Mouse (Mus musculus) neural tube, embryonic 15.5 days (tissue): ENCODE measurements around the gene Olfr1506. TPM values are rescaled to one million over a fixed set of nuclear protein-coding genes. Genes with fewer than 3 reads are reported as not detected.
A peak's percentile ranks its signal among the peaks of the same experiment; 100 is the strongest.
"Not testable (repeated sequence)": the region's sequence is repeated elsewhere in the genome, so short reads cannot be mapped to it uniquely, and the experiment has no call there.

ENCODE experiments used
- ATAC-seq: fragments of 200-750 bp; cut with Nextera tagmentation; 2 replicates; pipeline ENCODE4 v1.8.0; 2017; ENCODE audit warnings: mild to moderate bottlenecking, moderate TSS enrichment, moderate library complexity; ENCODE audit not compliant: low FRiP score
- H3K27ac ChIP-seq: fragments of 300-500 bp; sonication (generic); replicated peaks from 2 replicates; pipeline ENCODE4 v1.5.1; 2015; ENCODE audit warnings: mild to moderate bottlenecking, inconsistent platforms
- H3K27me3 ChIP-seq: fragments of 300-500 bp; sonication (generic); replicated peaks from 2 replicates; pipeline ENCODE4 v1.6.1; 2015; ENCODE audit warnings: inconsistent platforms
- H3K36me3 ChIP-seq: fragments of 300-500 bp; sonication (generic); 2 replicates; pipeline ENCODE4 v1.6.1; 2015; ENCODE audit warnings: inconsistent platforms
- H3K4me1 ChIP-seq: fragments of 300-500 bp; sonication (generic); 2 replicates; pipeline ENCODE4 v1.6.1; 2015; ENCODE audit warnings: inconsistent platforms
- H3K4me2 ChIP-seq: fragments of 300-500 bp; sonication (generic); 2 replicates; pipeline ENCODE4 v1.6.1; 2015; ENCODE audit warnings: inconsistent platforms, mild to moderate bottlenecking, moderate library complexity
- H3K4me3 ChIP-seq: fragments of 300-500 bp; sonication (generic); replicated peaks from 2 replicates; pipeline ENCODE4 v1.5.1; 2015; ENCODE audit warnings: mild to moderate bottlenecking, inconsistent platforms
- H3K9ac ChIP-seq: fragments of 300-500 bp; sonication (generic); replicated peaks from 2 replicates; pipeline ENCODE4 v1.6.1; 2015; ENCODE audit warnings: mild to moderate bottlenecking, inconsistent platforms
- H3K9me3 ChIP-seq: fragments of 300-500 bp; sonication (generic); replicated peaks from 2 replicates; pipeline ENCODE4 v1.6.1; 2016; ENCODE audit warnings: inconsistent platforms
- WGBS: fragments of 180-500 bp; shearing (Covaris S2); methylation state at CpG from one replicate; pipeline ENCODE4 v1.1.7; 2015; ENCODE audit warnings: mixed read lengths; 5-methylcytosine and 5-hydroxymethylcytosine counted together
- polyA plus RNA-seq: library from polyadenylated mRNA; unstranded; fragments of >200 nt; fragmentation: Nextera tagmentation; extraction: Ambion mirVana; gene quantifications from 2 replicates; pipeline ENCODE4 v1.2.1, GENCODE M21; 2015

Gene Olfr1506
- not detected in 2 replicates for polyA plus RNA-seq

GRCm38 (mm10) chr2:90224393-90224792, at the start of gene Olfr1506:
TSS of gene Olfr1506 (minus strand) at chr2:90224493.
- not testable (repeated sequence) for H3K9ac ChIP-seq, H3K9me3 ChIP-seq, H3K27me3 ChIP-seq, H3K4me3 ChIP-seq, H3K4me1 ChIP-seq, ATAC-seq, H3K36me3 ChIP-seq, H3K27ac ChIP-seq, H3K4me2 ChIP-seq
- no CpG with 5 or more reads among the region's 6 CpGs for WGBS

GRCm38 (mm10) chr2:90270932-90271331, 46.6 kb upstream of the Olfr1506 start, which contains the start of gene Olfr1271:
TSS of gene Olfr1271 (minus strand) at chr2:90271032.
- Histone ChIP-seq H3K36me3 (no peaks in the 10 kb centered on the region), H3K4me1 (no peaks in the 10 kb centered on the region), H3K9me3 (no peaks in the 10 kb centered on the region), H3K9ac (no peak within 1 kb of the TSS), H3K27ac (no peak within 1 kb of the TSS), H3K4me2 (no peak within 1 kb of the TSS), H3K4me3 (no peak within 1 kb of the TSS), H3K27me3 (no peaks in the 10 kb centered on the region)
- no peak for ATAC-seq
- 94% methylated on average over 2 of the region's 2 CpGs for WGBS

GRCm38 (mm10) chr2:90257492-90257891, 33.2 kb upstream of the Olfr1506 start, which contains the start of gene Olfr142:
TSS of gene Olfr142 (minus strand) at chr2:90257592.
- Histone ChIP-seq H3K4me2 (no peak within 1 kb of the TSS), H3K27ac (no peak within 1 kb of the TSS), H3K4me1 (no peaks in the 10 kb centered on the region), H3K27me3 (no peaks in the 10 kb centered on the region), H3K4me3 (no peak within 1 kb of the TSS), H3K9me3 (no peaks in the 10 kb centered on the region), H3K36me3 (no peaks in the 10 kb centered on the region), H3K9ac (no peak within 1 kb of the TSS)
- ATAC-seq: no peak
- 94% methylated on average over 4 of the region's 4 CpGs for WGBS

- H3K4me1 ChIP-seq, H3K4me2 ChIP-seq, H3K4me3 ChIP-seq, H3K9ac ChIP-seq, H3K27me3 ChIP-seq, H3K9me3 ChIP-seq, H3K27ac ChIP-seq, H3K36me3 ChIP-seq, ATAC-seq: not testable (repeated sequence)
- no CpG with 5 or more reads among the region's 4 CpGs for WGBS
Observed at GRCm38 (mm10) chr2:90199606-90200005, 24.7 kb downstream of the Olfr1506 start.

DNA sequence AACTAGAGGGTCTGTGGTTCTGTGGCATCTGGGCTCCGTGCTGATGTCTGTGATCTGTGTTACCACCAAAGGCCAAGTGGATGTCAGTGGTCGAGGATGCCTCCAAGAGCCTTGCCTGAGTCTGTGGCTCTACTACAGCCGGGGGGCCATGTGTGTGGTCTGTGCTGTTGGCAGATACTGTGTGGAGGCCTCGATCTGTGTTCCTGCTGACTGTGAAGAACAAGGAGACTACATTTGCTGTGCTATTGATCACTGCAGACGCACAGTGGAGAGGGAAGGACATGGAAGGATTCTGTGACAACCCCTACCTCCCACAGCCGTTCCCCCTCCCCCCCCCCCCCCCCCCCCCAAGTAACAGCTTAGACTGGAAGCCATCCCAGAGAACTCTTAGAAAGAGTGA, 29.0 kb downstream of the Olfr1506 start:
- not testable (repeated sequence) for H3K36me3 ChIP-seq, H3K9me3 ChIP-seq, H3K9ac ChIP-seq, H3K4me3 ChIP-seq, H3K27me3 ChIP-seq, ATAC-seq, H3K4me1 ChIP-seq, H3K27ac ChIP-seq, H3K4me2 ChIP-seq
- no CpG with 5 or more reads among the region's 6 CpGs for WGBS

DNA sequence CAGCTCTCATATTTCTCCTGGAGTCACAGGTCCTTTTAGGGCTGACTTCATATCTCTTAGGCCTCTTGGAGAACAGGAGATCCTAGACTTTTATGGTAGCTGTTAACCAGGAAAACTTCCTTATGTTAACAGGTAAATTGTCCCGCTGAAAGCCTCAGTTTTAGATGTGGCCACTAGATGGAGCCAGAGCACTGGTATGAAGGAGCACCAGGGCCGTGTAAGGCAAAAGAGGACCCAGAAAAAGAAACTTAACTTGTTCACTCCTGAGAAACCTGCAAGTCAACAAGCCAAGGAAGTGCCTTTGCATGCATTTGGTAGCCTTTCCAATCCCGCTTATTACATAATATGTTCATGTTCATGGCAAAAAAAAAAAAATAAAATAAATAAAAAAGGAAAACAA, 29.5 kb downstream of the Olfr1506 start:
- H3K36me3 ChIP-seq, H3K27ac ChIP-seq, H3K4me1 ChIP-seq, H3K9ac ChIP-seq, H3K9me3 ChIP-seq, H3K4me2 ChIP-seq, H3K27me3 ChIP-seq, H3K4me3 ChIP-seq: not testable (repeated sequence)
- WGBS: no CpG with 5 or more reads among the region's 3 CpGs
- ATAC-seq: peak; percentile 69; the same call in 1 of the 2 replicates

GRCm38 (mm10) chr2:90187082-90187481, 37.2 kb downstream of the Olfr1506 start:
- H3K4me3 ChIP-seq, ATAC-seq, H3K27ac ChIP-seq, H3K27me3 ChIP-seq, H3K9me3 ChIP-seq, H3K4me2 ChIP-seq, H3K36me3 ChIP-seq, H3K4me1 ChIP-seq, H3K9ac ChIP-seq: not testable (repeated sequence)
- no CpG with 5 or more reads among the region's 5 CpGs for WGBS

- H3K27me3 ChIP-seq, H3K36me3 ChIP-seq, ATAC-seq, H3K9ac ChIP-seq, H3K4me3 ChIP-seq, H3K4me2 ChIP-seq, H3K4me1 ChIP-seq, H3K27ac ChIP-seq, H3K9me3 ChIP-seq: not testable (repeated sequence)
- no CpG with 5 or more reads among the region's 4 CpGs for WGBS
Observed at GRCm38 (mm10) chr2:90186082-90186481, 38.2 kb downstream of the Olfr1506 start.

Other genes with a start within 250 kb of the Olfr1506 start
- gene Olfr1261, start 233.3 kb downstream of the Olfr1506 start, polyA plus RNA-seq: not detected in 2 replicates
- not detected in 2 replicates for gene Olfr1262, start 224.3 kb downstream of the Olfr1506 start, polyA plus RNA-seq
- gene Olfr1263, start 212.4 kb downstream of the Olfr1506 start, polyA plus RNA-seq: not detected in 2 replicates
- not detected in 2 replicates for gene Olfr1264, start 198.9 kb downstream of the Olfr1506 start, polyA plus RNA-seq
- gene Olfr1265, start 189.2 kb downstream of the Olfr1506 start, polyA plus RNA-seq: not detected in 2 replicates
- gene Olfr140, start 160.9 kb downstream of the Olfr1506 start, polyA plus RNA-seq: not detected in 2 replicates
- not detected in 2 replicates for gene Olfr1269, start 103.1 kb downstream of the Olfr1506 start, polyA plus RNA-seq
- gene Olfr32, start 82.2 kb downstream of the Olfr1506 start, polyA plus RNA-seq: not detected in 2 replicates
- not detected in 2 replicates for gene Olfr1270, start 71.4 kb downstream of the Olfr1506 start, polyA plus RNA-seq
- not detected in 2 replicates for gene Olfr142, start 33.1 kb upstream of the Olfr1506 start, polyA plus RNA-seq
- not detected in 2 replicates for gene Olfr1271, start 46.5 kb upstream of the Olfr1506 start, polyA plus RNA-seq
- not detected in 2 replicates for gene Olfr1272, start 68.3 kb upstream of the Olfr1506 start, polyA plus RNA-seq
- 0.06 TPM in 1 of 2 replicates, not detected in the other for gene Gm13769, start 97.7 kb upstream of the Olfr1506 start, polyA plus RNA-seq
- not detected in 2 replicates for gene Olfr1274-ps, start 174.2 kb upstream of the Olfr1506 start, polyA plus RNA-seq